Mouse (Mus musculus) heart, adult 2 months (tissue): ENCODE measurements around the gene Atxn10.

Experiments used
- CTCF ChIP-seq: fragments of 200-600 bp; IDR thresholded peaks from 2 replicates; pipeline ENCODE4 v1.8.1; 2022; ENCODE audit warnings: antibody characterized with exemption, mild to moderate bottlenecking, moderate library complexity
- POLR2A ChIP-seq: fragments of 200-500 bp; IDR thresholded peaks from 2 replicates; pipeline ENCODE4 v1.6.1; 2011; ENCODE audit warnings: mild to moderate bottlenecking, low read depth, low read length, control low read depth; ENCODE audit not compliant: insufficient read depth

GRCm38 (mm10) chr15:85373125-85373524 lies 37.1 kb downstream of the Atxn10 start:
- TF ChIP-seq POLR2A = no peak
- no peak for TF ChIP-seq CTCF
